30 mouse cellular contexts compared by ENCODE assay signal in genomic region chr1:89716234-89716633, GRCm38 (mm10).
A peak's percentile ranks its signal among the peaks of the same experiment; 100 is the strongest.
DNase-seq lines count a peak whose midpoint lies in the region; ATAC-seq and TF ChIP-seq lines count a peak whose summit lies in the region.
"Had no signal": no experiment of that assay in that cellular context is flagged by ENCODE, and none has a peak within 500 bp of the region (broad histone marks: within the 10 kb centered on the region; RNA-seq: fewer than 3 reads in every experiment).

No protein-coding gene starts in this region.

- 0 out of 2 replicates have a peak, but pooled peaks cover 8% of the 10 kb centered on the region for H3K4me1 ChIP-seq in lung, postnatal 0 days (ENCODE audit: insufficient read depth, low read depth, low read length)
- H3K4me1 ChIP-seq: embryonic facial prominence, embryonic 15.5 days had no signal

- WGBS in lung, postnatal 0 days: 42% methylated on average over 2 of the region's 2 CpGs

- no peak overlapping the region for H3K9ac ChIP-seq in lung, postnatal 0 days (replicated peaks; ENCODE audit: low read depth)
- H3K9ac ChIP-seq: embryonic facial prominence, embryonic 13.5 days; embryonic facial prominence, embryonic 15.5 days; forebrain, embryonic 12.5 days had no signal

- H3K4me3 ChIP-seq in lung, postnatal 0 days (ENCODE audit: low read depth, low read length): no peak overlapping the region
- H3K4me3 ChIP-seq: embryonic facial prominence, embryonic 13.5 days; embryonic facial prominence, embryonic 15.5 days; erythroblast, embryonic 14.5 days; forebrain, embryonic 10.5 days; forebrain, embryonic 12.5 days had no signal

- ATAC-seq in lung, postnatal 0 days: peak; percentile 73
- ATAC-seq in common myeloid progenitor, adult 5-6 weeks (replicated peaks; ENCODE audit: low read depth, poor library complexity, severe bottlenecking): 0 out of 2 replicates have a peak, but pooled peaks have one; percentile 18
- ATAC-seq in megakaryocyte progenitor cell, adult 5-6 weeks (replicated peaks; ENCODE audit: poor library complexity): 0 out of 2 replicates have a peak, but pooled peaks have one; percentile 11
- ATAC-seq: activated CD4-positive, CD25-positive, alpha-beta regulatory T cell, adult 4 months; CD4-positive, CD25-positive, alpha-beta regulatory T cell, adult 4 months; forebrain, embryonic 14.5 days; forebrain, embryonic 16.5 days; Patski had no signal

- TF ChIP-seq CTCF in lung, postnatal 0 days (IDR thresholded peaks at IDR 0.05): no peak

- peak; percentile 74 for DNase-seq in lung, postnatal 0 days (ENCODE audit: low spot score)
- no peak for DNase-seq in lung, postnatal 10 days
- DNase-seq in lung, postnatal 36 days: peak; percentile 28
- DNase-seq in lung, postnatal 14 days: no peak
- no peak for DNase-seq in kidney, postnatal 14 days
- DNase-seq in spleen, postnatal 14 days (ENCODE audit: low spot score in 2 of 2): no peak
- DNase-seq: adrenal gland, adult 8-10 months; adrenal gland, postnatal 14 days; adrenal gland, postnatal 36 days; B cell, adult 2 months; cerebellum, adult 11-12 months; cerebellum, adult 2 months; cerebellum, adult 9-10 months; cerebellum, postnatal 10 days; cerebellum, postnatal 25 days; embryo, embryonic 11 days had no signal

- TF ChIP-seq EP300 in lung, postnatal 0 days (IDR thresholded peaks at IDR 0.05): peak; percentile 88

- H3K4me2 ChIP-seq in lung, postnatal 0 days (replicated peaks; ENCODE audit: low read depth, low read length): no peak overlapping the region
- H3K4me2 ChIP-seq: embryonic facial prominence, embryonic 13.5 days; embryonic facial prominence, embryonic 15.5 days; forebrain, embryonic 12.5 days had no signal

- H3K27ac ChIP-seq in lung, postnatal 0 days (ENCODE audit: low read length): no peak overlapping the region
- H3K27ac ChIP-seq: embryonic facial prominence, embryonic 13.5 days; embryonic facial prominence, embryonic 15.5 days; forebrain, embryonic 10.5 days; forebrain, embryonic 12.5 days had no signal

- no peaks in the 10 kb centered on the region for H3K27me3 ChIP-seq in lung, postnatal 0 days (replicated peaks; ENCODE audit: insufficient read depth, low read length)
- H3K27me3 ChIP-seq: CH12.LX; embryonic facial prominence, embryonic 13.5 days; embryonic facial prominence, embryonic 15.5 days; Patski had no signal

- no peaks in the 10 kb centered on the region for H3K36me3 ChIP-seq in lung, postnatal 0 days (ENCODE audit: insufficient read depth, low read length)
- H3K36me3 ChIP-seq: embryonic facial prominence, embryonic 13.5 days; embryonic facial prominence, embryonic 15.5 days; G1E had no signal

- no peaks in the 10 kb centered on the region for H3K9me3 ChIP-seq in lung, postnatal 0 days (ENCODE audit: low read length)
- H3K9me3 ChIP-seq: embryonic facial prominence, embryonic 13.5 days; embryonic facial prominence, embryonic 15.5 days; forebrain, embryonic 10.5 days; forebrain, embryonic 12.5 days had no signal

Comparison
In these comparisons a context has a peak if more than half of its experiments do, and no peak if none do; other contexts are left out.
1. DNase-seq: peak in lung, postnatal 0 days (single experiment) and lung, postnatal 36 days (single experiment); none in lung, postnatal 10 days (single experiment), lung, postnatal 14 days (single experiment), kidney, postnatal 14 days (single experiment) and spleen, postnatal 14 days (0 of 2).
2. ATAC-seq: peak in every context shown above with its lines; median percentile 73 in lung, postnatal 0 days; 18 in common myeloid progenitor, adult 5-6 weeks; 11 in megakaryocyte progenitor cell, adult 5-6 weeks.